Mouse (Mus musculus) heart, embryonic 16.5 days (tissue): Measurements from ENCODE around the gene Six5. TPM values are rescaled to one million over a fixed set of nuclear protein-coding genes. Genes with fewer than 3 reads are reported as not detected.

Source experiments
- ATAC-seq: fragments of 200-750 bp; cut with Nextera tagmentation; replicated peaks from 2 replicates; pipeline ENCODE4 v1.8.0; 2017; ENCODE audit warnings: moderate number of reproducible peaks; ENCODE audit not compliant: insufficient read depth, low FRiP score; ENCODE audit errors: extremely low read depth
- H3K27ac ChIP-seq: fragments of 300-500 bp; sonication (generic); 2 replicates; pipeline ENCODE4 v1.5.1; 2014; ENCODE audit warnings: mild to moderate bottlenecking, low read length, control low read depth, moderate library complexity
- H3K27me3 ChIP-seq: fragments of 300-500 bp; sonication (generic); 2 replicates; pipeline ENCODE4 v1.6.1; 2014; ENCODE audit warnings: low read length, mixed read lengths; ENCODE audit not compliant: control insufficient read depth, insufficient read depth
- H3K36me3 ChIP-seq: fragments of 300-500 bp; sonication (generic); 2 replicates; pipeline ENCODE4 v1.6.1; 2014; ENCODE audit not compliant: control insufficient read depth, insufficient read depth
- H3K4me1 ChIP-seq: fragments of 300-500 bp; sonication (generic); 2 replicates; pipeline ENCODE4 v1.6.1; 2014; ENCODE audit warnings: low read length, mixed read lengths; ENCODE audit not compliant: control insufficient read depth, insufficient read depth
- H3K4me2 ChIP-seq: fragments of 300-500 bp; sonication (generic); 2 replicates; pipeline ENCODE4 v1.6.1; 2014; ENCODE audit warnings: low read depth, mild to moderate bottlenecking, control low read depth, low read length
- H3K4me3 ChIP-seq: fragments of 300-500 bp; sonication (generic); 2 replicates; pipeline ENCODE4 v1.5.1; 2014; ENCODE audit warnings: mild to moderate bottlenecking, control low read depth, low read length
- H3K9ac ChIP-seq: fragments of 300-500 bp; sonication (generic); 2 replicates; pipeline ENCODE4 v1.6.1; 2014; ENCODE audit warnings: low read length, control low read depth
- H3K9me3 ChIP-seq: fragments of 300-500 bp; sonication (generic); replicated peaks from 2 replicates; pipeline ENCODE4 v1.6.1; 2016; ENCODE audit warnings: low read length; ENCODE audit not compliant: control insufficient read depth
- WGBS: fragments of 180-500 bp; shearing (Covaris S2); extraction: QIAGEN DNeasy Blood & Tissue Kit; methylation state at CpG from one replicate; pipeline ENCODE4 v1.1.7; 2014; 5-methylcytosine and 5-hydroxymethylcytosine counted together
- polyA plus RNA-seq: library from polyadenylated mRNA; unstranded; fragments of >200 nt; fragmentation: Nextera tagmentation; extraction: Ambion mirVana; gene quantifications from 2 replicates; pipeline ENCODE4 v1.2.1, GENCODE M21; 2015

Gene Six5
- polyA plus RNA-seq, 1 experiment from 2014 or later = 5.1 TPM

DNA sequence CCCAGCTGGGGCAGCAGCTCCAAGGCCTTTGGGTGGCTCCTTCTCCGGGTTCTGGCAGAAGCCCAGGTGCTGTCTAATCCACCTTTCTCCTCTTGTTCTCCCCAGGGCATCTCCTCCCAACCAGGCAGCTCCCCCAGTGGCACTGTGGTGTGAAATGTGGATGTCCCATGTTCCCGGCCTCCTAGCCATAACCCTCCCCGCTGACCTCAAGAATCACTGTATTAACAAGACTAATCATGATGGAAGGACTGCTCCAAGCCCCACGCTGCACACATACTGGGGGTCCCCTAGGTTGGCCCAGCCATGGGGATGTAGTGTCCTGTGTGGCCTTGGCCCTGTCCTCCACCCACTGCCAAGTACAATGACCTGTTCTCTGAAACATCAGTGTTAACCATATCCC, 12.2 kb upstream of the Six5 start:
- Histone ChIP-seq H3K4me3 (no peak overlapping the region), H3K9me3 (no peaks in the 10 kb centered on the region), H3K4me1 (peaks cover 61% of the 10 kb centered on the region), H3K4me2 (no peak overlapping the region), H3K36me3 (peaks cover 35% of the 10 kb centered on the region), H3K27me3 (no peaks in the 10 kb centered on the region), H3K9ac (peak overlapping the region; percentile 80), H3K27ac (peak overlapping the region; percentile 95)
- ATAC-seq = no peak
- 83% methylated on average over 4 of the region's 4 CpGs for WGBS

DNA sequence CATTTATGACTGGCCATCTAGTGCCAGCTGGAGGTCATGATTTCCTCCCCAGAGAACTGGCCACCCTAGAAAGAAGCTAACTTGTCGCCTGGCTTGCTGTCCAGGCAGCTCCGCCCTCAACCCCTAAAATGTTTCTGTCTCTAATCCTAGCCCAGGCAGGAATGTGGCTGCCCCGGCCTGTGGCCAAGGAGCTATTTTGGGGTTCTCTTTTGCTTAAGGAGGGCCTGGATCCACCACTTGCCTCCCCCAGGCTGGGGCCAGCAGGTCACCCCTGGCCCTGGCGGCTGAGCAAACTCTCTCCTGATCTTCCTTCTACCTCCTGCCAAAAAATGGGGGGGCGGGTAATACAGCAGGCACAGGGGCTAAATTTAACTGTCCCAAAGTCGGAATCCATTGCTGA, 11.3 kb upstream of the Six5 start:
- Histone ChIP-seq H3K36me3 (peaks cover 44% of the 10 kb centered on the region), H3K4me2 (peak overlapping the region; percentile 72), H3K4me3 (peak overlapping the region; percentile 63), H3K27ac (peak overlapping the region; percentile 95), H3K27me3 (no peaks in the 10 kb centered on the region), H3K9me3 (no peaks in the 10 kb centered on the region), H3K9ac (peak overlapping the region; percentile 80), H3K4me1 (peaks cover 52% of the 10 kb centered on the region)
- ATAC-seq = peak; percentile 79
- 28% methylated on average over 6 of the region's 6 CpGs for WGBS

DNA sequence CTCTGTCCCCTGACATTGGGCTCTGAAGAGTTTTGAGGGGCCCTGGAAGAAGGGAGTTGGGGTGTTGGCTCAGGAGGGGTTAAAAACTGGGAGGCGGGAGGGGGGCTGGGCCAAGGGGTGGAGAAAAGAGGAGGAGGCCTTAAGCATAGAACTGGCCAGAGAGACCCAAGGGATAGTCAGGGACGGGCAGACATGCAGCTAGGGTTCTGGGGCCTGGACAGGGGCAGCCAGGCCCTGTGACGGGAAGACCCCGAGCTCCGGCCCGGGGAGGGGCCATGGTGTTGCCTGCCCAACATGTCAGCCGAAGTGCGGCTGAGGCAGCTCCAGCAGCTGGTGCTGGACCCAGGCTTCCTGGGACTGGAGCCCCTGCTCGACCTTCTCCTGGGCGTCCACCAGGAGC, 10.7 kb upstream of the Six5 start, which contains the start of gene Dmpk:
Gene Dmpk, plus strand, starts transcription at position 149 of the 400 bp plus-strand sequence.
- Histone ChIP-seq H3K27me3 (no peaks in the 10 kb centered on the region), H3K27ac (peak within 1 kb of the TSS; percentile 95), H3K36me3 (peaks cover 44% of the 10 kb centered on the region), H3K4me2 (peak within 1 kb of the TSS; percentile 72), H3K4me3 (peak within 1 kb of the TSS; percentile 63), H3K9me3 (no peaks in the 10 kb centered on the region), H3K9ac (peak within 1 kb of the TSS; percentile 80), H3K4me1 (peaks cover 50% of the 10 kb centered on the region)
- ATAC-seq = peak; percentile 75
- 26% methylated on average over 10 of the region's 10 CpGs for WGBS

DNA sequence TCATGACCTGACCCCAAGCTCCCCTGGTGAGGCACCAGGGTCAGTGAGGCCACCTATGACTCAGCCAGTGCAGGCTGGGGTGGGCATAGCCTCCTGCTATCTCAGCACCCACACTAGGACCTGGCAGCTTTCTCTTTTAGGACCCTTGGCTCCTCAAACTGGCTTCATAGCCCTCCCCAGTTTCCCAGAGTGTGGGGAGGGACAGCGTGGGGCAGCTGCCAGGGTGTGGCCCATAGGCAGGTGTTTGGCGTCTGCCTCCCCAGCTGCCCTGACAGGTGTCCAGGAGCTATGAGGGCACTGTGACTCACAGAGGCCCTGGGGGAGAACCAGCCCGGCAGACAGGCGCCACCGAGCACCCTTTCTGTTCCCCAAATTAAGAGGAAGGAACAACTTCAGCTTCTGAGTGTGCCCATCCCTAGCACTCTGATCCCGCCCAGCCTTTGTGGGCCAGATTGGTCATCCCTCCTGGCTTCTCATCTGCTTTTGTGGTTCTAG, 10.1 kb upstream of the Six5 start:
- H3K27ac ChIP-seq = peak overlapping the region; percentile 95
- no peaks in the 10 kb centered on the region for H3K9me3 ChIP-seq
- 60% methylated on average over 6 of the region's 6 CpGs for WGBS
- H3K4me2 ChIP-seq = peak overlapping the region; percentile 72
- peak overlapping the region; percentile 80 for H3K9ac ChIP-seq
- no peaks in the 10 kb centered on the region for H3K27me3 ChIP-seq
- peaks cover 42% of the 10 kb centered on the region for H3K36me3 ChIP-seq
- peaks cover 50% of the 10 kb centered on the region for H3K4me1 ChIP-seq
- no peak for ATAC-seq
- peak overlapping the region; percentile 63 for H3K4me3 ChIP-seq

DNA sequence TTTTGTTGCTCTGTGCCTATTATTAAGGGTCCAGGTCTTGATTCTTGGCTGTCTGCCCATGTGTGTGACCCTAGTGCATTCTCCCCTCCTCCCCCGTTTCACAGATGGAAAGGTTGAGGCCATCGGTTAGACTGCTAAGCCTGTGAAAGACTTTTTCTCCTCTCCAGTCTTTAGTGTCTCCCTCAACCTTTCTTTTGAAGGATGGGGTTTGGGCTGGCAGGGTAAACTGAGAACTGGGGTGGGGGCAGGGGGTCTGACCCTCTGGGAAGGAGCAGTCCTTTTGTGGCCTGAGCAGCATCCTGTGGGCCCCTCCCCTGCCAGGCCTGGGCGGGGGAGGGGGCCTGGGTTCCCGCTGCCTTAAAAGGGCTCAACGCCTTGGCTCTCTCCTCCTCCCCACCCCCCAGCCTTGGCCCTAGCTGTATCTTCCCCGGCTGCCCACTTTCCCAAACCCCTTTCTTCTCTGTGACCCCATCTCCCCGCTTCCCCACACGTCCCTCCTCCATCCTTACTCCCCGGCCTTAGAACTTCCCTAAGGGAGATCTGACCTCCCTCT, 9.4 kb upstream of the Six5 start:
- peaks cover 42% of the 10 kb centered on the region for H3K36me3 ChIP-seq
- H3K4me3 ChIP-seq = peak overlapping the region; percentile 63
- H3K9ac ChIP-seq = peak overlapping the region; percentile 80
- no peaks in the 10 kb centered on the region for H3K27me3 ChIP-seq
- H3K9me3 ChIP-seq = no peaks in the 10 kb centered on the region
- 28% methylated on average over 9 of the region's 9 CpGs for WGBS
- peak overlapping the region; percentile 72 for H3K4me2 ChIP-seq
- peaks cover 50% of the 10 kb centered on the region for H3K4me1 ChIP-seq
- no peak for ATAC-seq
- peak overlapping the region; percentile 56 for H3K27ac ChIP-seq

DNA sequence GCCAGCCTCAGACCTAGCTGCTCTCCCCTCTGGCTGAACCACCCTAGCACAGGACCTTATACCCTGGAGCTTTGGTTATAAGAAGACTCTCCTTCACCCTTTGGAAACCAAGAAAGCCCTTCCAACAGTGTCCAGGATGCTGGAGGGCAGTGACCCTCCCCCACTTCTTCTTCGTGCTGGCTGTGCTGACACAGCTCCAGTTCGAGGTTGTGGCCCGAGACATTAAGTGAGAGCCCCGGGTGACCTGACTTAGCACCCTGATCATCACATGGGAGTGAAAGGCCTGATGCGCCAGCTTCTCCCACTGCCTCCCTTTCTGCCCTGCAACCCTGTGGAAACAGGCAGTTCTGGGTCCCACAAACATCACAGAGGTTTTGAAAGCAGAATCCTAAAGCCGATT, 8.9 kb upstream of the Six5 start:
- Histone ChIP-seq H3K9ac (peak overlapping the region; percentile 80), H3K27me3 (no peaks in the 10 kb centered on the region), H3K4me2 (peak overlapping the region; percentile 72), H3K4me1 (peaks cover 50% of the 10 kb centered on the region), H3K36me3 (peaks cover 38% of the 10 kb centered on the region), H3K4me3 (peak overlapping the region; percentile 63), H3K9me3 (no peaks in the 10 kb centered on the region), H3K27ac (peak overlapping the region; percentile 56)
- ATAC-seq = no peak
- WGBS = 14% methylated on average over 6 of the region's 6 CpGs

DNA sequence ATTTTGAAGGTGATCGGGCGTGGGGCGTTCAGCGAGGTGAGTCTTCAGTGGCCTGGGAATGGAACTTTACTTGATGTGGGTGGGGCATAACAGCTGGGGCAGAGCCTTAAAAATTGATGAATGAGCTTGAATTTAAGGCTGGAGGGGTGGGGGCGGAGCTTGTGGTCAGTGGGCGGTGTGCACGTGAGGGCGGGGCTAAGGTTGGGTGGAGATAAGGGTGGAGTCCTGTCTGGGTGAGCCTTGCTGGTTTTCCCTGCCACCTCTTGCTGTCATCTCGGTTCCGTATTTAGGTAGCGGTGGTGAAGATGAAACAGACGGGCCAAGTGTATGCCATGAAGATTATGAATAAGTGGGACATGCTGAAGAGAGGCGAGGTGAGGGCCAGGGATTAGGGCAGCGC, 8.4 kb upstream of the Six5 start:
- peaks cover 50% of the 10 kb centered on the region for H3K4me1 ChIP-seq
- peak overlapping the region; percentile 63 for H3K4me3 ChIP-seq
- 15% methylated on average over 13 of the region's 14 CpGs for WGBS
- no peaks in the 10 kb centered on the region for H3K27me3 ChIP-seq
- ATAC-seq = no peak
- H3K36me3 ChIP-seq = peaks cover 39% of the 10 kb centered on the region
- H3K27ac ChIP-seq = peak overlapping the region; percentile 56; the same call in 1 of the 2 replicates
- H3K9me3 ChIP-seq = no peaks in the 10 kb centered on the region
- H3K9ac ChIP-seq = peak overlapping the region; percentile 80; the same call in 1 of the 2 replicates
- peak overlapping the region; percentile 72 for H3K4me2 ChIP-seq

DNA sequence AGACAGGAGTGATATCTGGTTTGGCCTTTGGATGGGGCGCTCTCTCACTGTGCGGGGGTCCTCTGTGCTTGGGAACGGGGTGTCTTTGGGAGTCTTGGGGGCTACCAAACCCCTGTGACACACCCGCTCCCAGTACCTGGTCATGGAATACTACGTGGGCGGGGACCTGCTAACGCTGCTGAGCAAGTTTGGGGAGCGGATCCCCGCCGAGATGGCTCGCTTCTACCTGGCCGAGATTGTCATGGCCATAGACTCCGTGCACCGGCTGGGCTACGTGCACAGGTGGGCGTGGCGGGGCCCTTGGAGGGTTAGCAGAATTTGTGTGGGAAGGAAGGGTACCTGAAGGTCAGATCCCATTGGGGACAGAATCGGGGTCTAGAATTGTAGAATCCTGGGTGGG, 7.6 kb upstream of the Six5 start:
- no peaks in the 10 kb centered on the region for H3K9me3 ChIP-seq
- no peak overlapping the region for H3K4me2 ChIP-seq
- 67% methylated on average over 18 of the region's 18 CpGs for WGBS
- no peak overlapping the region for H3K9ac ChIP-seq
- peaks cover 34% of the 10 kb centered on the region for H3K36me3 ChIP-seq
- H3K27me3 ChIP-seq = no peaks in the 10 kb centered on the region
- ATAC-seq = no peak
- peaks cover 50% of the 10 kb centered on the region for H3K4me1 ChIP-seq
- H3K4me3 ChIP-seq = no peak overlapping the region
- H3K27ac ChIP-seq = no peak overlapping the region

DNA sequence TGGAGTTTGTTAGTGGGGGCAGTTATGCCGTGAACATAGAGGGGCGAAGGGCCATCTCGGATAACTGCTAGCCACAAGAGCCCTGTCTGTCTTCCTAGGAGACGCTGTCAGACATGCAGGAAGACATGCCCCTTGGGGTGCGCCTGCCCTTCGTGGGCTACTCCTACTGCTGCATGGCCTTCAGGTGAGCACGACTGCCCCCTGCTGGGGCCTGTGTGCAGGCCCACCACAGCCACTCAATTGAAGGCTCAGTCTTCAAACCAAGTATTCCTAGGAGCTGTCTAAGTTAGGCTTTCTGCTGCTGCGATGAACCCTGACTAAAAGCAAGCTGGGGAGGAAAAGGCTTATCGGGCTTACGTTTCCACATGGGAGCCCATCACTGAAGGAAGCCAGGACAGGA, 5.6 kb upstream of the Six5 start:
- H3K9me3 ChIP-seq = no peaks in the 10 kb centered on the region
- ATAC-seq = no peak
- no peak overlapping the region for H3K9ac ChIP-seq
- H3K36me3 ChIP-seq = peaks cover 28% of the 10 kb centered on the region
- H3K4me3 ChIP-seq = no peak overlapping the region
- H3K27ac ChIP-seq = no peak overlapping the region
- H3K4me2 ChIP-seq = no peak overlapping the region
- no peaks in the 10 kb centered on the region for H3K27me3 ChIP-seq
- WGBS = 40% methylated on average over 10 of the region's 10 CpGs
- peaks cover 48% of the 10 kb centered on the region for H3K4me1 ChIP-seq
